Mouse (Mus musculus) right cerebral cortex, postnatal 4 days (tissue): ENCODE measurements around the gene Tbc1d10b.
"Not testable (repeated sequence)": the region's sequence is repeated elsewhere in the genome, so short reads cannot be mapped to it uniquely, and the experiment has no call there.

Experiments used
- DNase-seq: peaks from one replicate; pipeline ENCODE4 v3.0.0-alpha.2; 2022

Gene Tbc1d10b

GRCm38 (mm10) chr7:127195544-127196295 lies 12.5 kb downstream of the Tbc1d10b start, which contains the start of gene Cd2bp2:
TSS of gene Cd2bp2 (minus strand) at chr7:127196050.
- DNase-seq, result peak; percentile 88

- DNase-seq, result no peak
Observed at GRCm38 (mm10) chr7:127194633-127195029, 13.6 kb downstream of the Tbc1d10b start.

GRCm38 (mm10) chr7:127194011-127194632 lies 14.1 kb downstream of the Tbc1d10b start:
- DNase-seq, result no peak

GRCm38 (mm10) chr7:127192989-127193388 lies 15.3 kb downstream of the Tbc1d10b start:
- DNase-seq, result no peak

GRCm38 (mm10) chr7:127190672-127191071 lies 17.6 kb downstream of the Tbc1d10b start:
- DNase-seq, result no peak

- DNase-seq, result no peak
Observed at GRCm38 (mm10) chr7:127188305-127189276, 19.7 kb downstream of the Tbc1d10b start.

- DNase-seq, result no peak
Observed at GRCm38 (mm10) chr7:127187351-127187750, 20.9 kb downstream of the Tbc1d10b start.

GRCm38 (mm10) chr7:127185601-127186000 lies 22.7 kb downstream of the Tbc1d10b start:
- no peak for DNase-seq

GRCm38 (mm10) chr7:127184720-127185119 lies 23.5 kb downstream of the Tbc1d10b start:
- no peak for DNase-seq

- DNase-seq, result no peak
Observed at GRCm38 (mm10) chr7:127183828-127184227, 24.4 kb downstream of the Tbc1d10b start.

- no peak for DNase-seq
Observed at GRCm38 (mm10) chr7:127183345-127183744, 24.9 kb downstream of the Tbc1d10b start.

- not testable (repeated sequence) for DNase-seq
Observed at GRCm38 (mm10) chr7:127181724-127182123, 26.5 kb downstream of the Tbc1d10b start.

GRCm38 (mm10) chr7:127180783-127181182 lies 27.5 kb downstream of the Tbc1d10b start:
- no peak for DNase-seq

GRCm38 (mm10) chr7:127176937-127177336 lies 31.3 kb downstream of the Tbc1d10b start:
- no peak for DNase-seq

- DNase-seq, result no peak
Observed at GRCm38 (mm10) chr7:127166501-127166900, 41.8 kb downstream of the Tbc1d10b start.

- no peak for DNase-seq
Observed at GRCm38 (mm10) chr7:127165607-127166493, 42.4 kb downstream of the Tbc1d10b start.

- DNase-seq, result no peak
Observed at GRCm38 (mm10) chr7:127164002-127164401, 44.3 kb downstream of the Tbc1d10b start.

GRCm38 (mm10) chr7:127162546-127162945 lies 45.7 kb downstream of the Tbc1d10b start:
- no peak for DNase-seq

GRCm38 (mm10) chr7:127157548-127157947 lies 50.7 kb downstream of the Tbc1d10b start:
- no peak for DNase-seq

GRCm38 (mm10) chr7:127153477-127153876 lies 54.8 kb downstream of the Tbc1d10b start:
- no peak for DNase-seq

- no peak for DNase-seq
Observed at GRCm38 (mm10) chr7:127152464-127152863, 55.8 kb downstream of the Tbc1d10b start.

- no peak for DNase-seq
Observed at GRCm38 (mm10) chr7:127147901-127148300, 60.4 kb downstream of the Tbc1d10b start.
